Mouse (Mus musculus): Measurements from ENCODE around the gene Gm45716. TPM values are rescaled to one million over a fixed set of nuclear protein-coding genes. Genes with fewer than 3 reads are reported as not detected.
A peak's percentile ranks its signal among the peaks of the same experiment; 100 is the strongest.

Gene Gm45716
- total RNA-seq (2021), result 1 to 10 TPM; 4.1 to 4.7 TPM
- long read RNA-seq, experiment 1, partial matches to known transcripts, result 8 of 8 reads
- long read RNA-seq, experiment 1, other reads (novel, unspliced or antisense), result 0 of 8 reads
- long read RNA-seq, experiment 2, partial matches to known transcripts, result 5 of 5 reads
- long read RNA-seq, experiment 2, other reads (novel, unspliced or antisense), result 0 of 5 reads

DNA sequence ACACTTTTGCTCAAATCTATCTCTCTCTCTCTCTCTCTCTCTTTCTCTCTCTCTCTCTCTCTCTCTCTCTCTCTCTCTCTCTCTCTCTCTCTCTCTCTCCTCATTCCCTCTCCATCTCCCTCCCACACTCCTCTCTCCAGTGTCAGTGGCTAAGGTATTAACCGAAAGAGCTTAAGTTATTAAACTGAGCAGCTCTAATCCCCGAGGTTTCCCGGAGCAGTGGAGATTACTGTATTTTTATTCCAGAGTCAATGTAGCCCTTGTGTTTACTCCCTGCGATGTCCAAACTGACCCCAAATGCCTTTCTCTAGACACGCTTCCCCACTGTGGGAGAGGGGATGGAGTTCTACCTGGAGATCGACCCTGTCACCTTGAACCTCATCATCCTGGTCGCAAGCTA is at the start of gene Gm45716:
Gm45716 (plus strand) TSS at position 243 of the 400 bp plus-strand sequence.
- no peak for DNase-seq (ENCODE audit: low spot score in 2 of 2)

DNA sequence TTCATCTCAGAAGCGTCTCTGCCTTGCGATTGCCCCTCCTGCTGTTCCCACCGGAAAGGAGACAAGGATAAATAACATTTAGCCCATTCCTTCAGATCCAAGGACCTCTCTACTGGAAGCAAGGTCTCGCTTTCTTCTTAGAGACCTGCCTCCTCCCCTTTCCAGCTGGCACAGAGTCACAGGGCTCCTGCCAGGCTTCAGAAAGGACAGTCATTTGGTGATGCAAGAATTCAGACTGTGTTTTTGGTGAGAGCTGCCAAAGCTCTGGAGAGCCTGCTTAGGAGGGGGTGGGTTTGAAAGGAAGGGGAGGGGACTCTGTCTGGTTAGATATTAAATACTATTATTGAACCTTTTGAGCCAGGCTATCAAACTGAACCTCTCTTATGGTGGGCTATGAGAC is 45.1 kb upstream of the Gm45716 start:
- peak; percentile 10 to 18 for DNase-seq (ENCODE audit: low spot score in 2 of 2)

DNA sequence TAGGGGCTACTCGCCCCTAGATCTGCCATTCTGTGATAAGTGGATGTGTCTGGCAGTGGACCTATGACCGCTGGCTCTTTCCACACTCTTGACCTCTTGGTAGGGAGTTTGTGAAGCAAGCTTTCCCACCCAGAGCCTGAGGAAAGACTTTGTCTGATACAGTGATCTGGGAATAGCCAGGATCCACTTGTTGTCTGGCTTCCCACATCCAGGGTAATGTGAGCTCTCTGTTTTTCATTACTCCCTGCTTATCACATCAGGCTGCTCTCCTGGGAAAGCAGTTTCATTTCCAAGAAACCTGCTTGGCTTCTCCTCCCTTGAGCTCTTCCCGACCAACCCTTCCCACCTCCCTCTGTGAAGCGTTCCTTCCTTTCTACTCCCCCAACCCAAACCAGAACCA is 44.5 kb upstream of the Gm45716 start:
- no peak for DNase-seq (ENCODE audit: low spot score in 2 of 2)

DNA sequence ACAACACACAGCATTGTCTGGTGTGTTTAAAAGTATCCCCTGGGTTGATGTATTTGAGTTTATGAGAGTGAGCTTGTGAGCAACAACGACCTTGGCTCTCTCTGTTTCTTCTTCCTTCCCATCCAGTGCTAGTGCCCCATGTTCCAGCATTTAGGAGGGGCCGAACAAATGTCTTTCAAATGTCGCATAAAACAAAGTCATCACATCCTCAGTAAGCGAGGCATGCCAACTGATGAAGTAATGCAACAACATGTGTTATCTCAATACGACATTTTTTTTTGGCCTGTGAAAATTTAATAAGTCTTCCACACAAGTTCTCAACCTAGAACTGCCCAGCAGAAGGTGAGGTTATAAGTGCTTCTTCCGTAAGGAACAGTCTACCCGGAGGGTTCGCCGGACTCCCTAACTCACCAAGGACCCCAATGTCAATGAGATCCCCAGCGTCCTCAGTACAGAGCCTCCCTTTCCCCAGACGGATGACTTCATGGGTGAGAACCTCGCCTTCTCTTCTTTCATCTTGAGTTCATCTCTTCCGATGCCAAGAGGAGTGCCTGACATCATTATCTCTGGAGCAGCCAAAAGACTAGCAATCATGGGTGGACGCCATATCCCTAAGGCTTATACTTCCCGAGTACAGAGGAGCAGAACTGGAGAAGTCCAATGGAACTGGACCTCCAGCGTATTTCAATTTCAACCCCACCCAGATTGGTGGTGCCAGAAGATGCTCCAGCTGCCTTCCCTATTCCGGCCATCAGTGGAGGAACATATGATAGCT is 41.2 kb upstream of the Gm45716 start:
- DNase-seq (ENCODE audit: low spot score in 2 of 2), result no peak

DNA sequence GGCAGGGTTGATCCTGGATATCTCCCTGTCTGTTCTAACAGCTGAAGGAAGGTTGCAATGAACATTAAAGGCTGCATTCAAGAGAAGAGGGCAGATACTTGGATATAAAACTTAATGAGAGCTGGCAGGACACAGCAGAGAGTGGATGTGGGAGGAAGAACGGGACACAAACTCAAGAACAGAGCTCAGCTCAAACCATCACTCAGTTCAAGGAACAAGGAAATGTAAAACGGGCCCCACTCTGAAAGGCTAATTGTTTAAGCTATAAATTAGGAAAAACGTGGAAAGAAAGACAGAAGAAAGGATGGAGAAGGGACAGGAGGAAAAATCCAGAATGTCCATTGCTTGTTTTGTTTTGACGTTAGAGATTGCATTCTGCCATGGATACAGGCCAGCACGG is 32.4 kb upstream of the Gm45716 start:
- no peak for DNase-seq (ENCODE audit: low spot score in 2 of 2)

DNA sequence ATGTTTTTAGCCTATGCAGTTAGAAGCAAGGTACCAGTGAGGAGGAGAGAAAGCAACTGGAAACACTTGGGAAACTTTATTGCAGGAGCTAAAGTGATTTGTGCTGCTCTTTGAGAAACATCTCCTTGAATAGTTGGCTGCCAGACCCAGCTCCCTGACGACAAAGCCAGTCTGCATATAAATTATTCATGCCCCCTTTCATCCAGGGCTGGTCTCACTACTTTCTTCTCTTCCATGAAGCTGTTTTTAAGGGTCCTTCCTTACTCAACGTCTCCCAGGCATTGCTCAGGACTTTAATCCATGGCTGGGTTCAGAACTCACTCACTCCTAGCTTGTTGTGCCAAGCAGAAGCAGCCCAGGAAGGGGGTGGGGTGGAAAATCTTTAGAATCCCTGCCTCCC is 32.0 kb upstream of the Gm45716 start:
- no peak for DNase-seq (ENCODE audit: low spot score in 2 of 2)

DNA sequence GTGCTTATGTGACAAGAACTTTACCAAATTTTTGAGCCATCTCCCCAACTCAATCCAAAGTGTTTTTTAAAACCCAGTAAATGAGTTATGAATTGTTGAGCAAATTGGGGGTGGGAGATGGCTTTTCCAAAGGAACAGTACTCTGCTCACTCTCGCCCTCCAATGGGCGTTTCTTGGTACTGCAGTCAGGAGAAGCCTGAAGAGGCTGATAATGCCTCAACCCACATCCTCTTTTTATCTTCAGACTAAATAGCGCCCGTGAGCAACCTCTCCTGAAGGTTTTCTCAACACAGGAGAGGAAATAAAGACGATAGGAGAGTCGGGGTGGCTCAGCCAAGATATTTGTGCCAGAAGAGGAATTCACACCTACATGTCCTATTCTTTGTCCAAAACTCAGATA is 19.7 kb upstream of the Gm45716 start:
- no peak for DNase-seq (ENCODE audit: low spot score in 2 of 2)

DNA sequence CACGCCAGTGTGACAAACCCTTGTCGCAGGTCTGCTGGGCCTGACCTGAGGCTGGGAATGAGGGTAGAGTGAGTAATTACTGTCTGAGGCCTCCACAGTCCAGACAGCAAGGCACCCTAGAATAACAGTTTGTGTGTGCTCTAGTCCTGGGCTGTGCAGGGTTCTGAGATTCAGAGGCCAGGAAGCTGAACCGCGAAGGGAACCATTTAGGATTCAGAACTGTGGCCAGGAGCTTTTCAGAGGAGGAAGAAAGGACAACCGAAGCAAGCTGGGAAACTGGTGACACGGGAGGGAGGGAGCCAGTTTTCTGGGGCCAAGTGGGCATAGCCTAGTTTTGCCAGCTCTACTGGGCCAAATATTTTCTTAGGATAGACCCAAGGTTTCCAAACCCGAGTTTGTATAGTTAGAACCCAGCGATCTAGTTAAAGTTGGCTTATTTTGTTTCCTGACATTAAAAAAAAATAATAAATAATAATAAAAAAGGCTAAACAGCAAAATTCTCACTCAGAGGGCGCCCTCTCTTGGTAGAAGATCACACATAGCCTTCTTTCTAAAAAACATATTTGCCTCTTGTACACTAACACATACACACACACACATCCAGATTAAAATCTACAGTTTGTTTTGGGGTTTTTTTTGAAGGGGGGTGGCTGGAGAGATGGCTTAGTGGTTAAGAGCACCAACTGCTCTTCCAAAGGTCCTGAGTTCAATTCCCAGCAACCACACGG is 19.0 kb upstream of the Gm45716 start:
- DNase-seq (ENCODE audit: low spot score in 2 of 2), result no peak

DNA sequence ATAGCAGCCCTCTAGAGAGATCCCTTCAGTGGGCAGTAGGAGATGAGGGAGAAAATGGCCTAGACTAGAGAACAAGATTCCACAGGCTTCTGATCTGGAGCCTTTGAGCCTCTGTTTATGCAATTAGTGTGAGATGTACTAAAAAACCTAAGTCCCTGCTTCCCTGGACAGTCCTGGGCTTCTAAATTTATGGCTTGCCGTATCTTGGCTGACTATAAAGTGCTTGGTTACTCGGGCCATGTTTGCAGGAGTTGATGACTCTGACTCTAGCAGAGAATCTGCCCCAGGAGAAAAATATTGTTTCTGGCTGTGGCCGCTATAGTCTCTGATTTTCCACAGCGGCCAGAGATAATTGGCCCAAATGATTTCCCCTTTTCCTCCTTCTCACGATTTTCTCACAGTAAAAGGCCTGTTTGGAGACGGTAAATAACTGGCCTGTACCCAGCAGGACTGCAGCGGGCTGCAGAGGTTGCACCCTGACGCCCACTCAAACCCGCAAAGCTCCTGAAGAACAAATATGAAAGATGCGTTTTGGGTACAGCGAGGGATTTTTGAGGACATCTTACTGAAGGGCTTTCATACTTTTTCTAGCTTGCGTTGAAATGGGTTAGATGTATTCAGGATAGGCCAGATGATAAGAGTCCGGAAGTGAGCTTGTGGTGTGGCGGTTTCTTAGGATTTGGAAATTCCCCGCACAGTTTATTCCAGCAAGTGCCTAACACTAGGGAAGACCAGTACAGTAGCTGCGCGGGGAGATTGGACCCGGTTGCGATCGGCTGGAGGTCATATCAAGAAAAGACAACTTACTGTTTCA is 18.1 kb upstream of the Gm45716 start:
- peak in 1 of 2 experiments; percentile 15 for DNase-seq (ENCODE audit: low spot score in 2 of 2)

DNA sequence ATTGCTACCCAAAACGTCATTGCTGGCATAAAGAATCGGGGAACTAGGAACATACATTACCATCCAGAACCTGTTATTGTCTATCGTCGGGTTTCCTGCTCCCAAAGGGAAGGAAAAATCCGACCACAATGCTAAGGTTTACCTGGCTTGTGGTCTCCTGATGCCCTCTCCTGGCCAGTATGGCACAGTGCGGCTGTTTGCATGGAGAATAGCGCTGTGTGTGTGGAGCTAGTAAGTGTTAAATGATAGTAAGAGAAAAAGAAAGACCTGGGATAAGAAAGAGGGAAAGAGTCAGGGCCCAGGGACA is 17.5 kb upstream of the Gm45716 start:
- peak; percentile 62 to 69 for DNase-seq (ENCODE audit: low spot score in 2 of 2)

DNA sequence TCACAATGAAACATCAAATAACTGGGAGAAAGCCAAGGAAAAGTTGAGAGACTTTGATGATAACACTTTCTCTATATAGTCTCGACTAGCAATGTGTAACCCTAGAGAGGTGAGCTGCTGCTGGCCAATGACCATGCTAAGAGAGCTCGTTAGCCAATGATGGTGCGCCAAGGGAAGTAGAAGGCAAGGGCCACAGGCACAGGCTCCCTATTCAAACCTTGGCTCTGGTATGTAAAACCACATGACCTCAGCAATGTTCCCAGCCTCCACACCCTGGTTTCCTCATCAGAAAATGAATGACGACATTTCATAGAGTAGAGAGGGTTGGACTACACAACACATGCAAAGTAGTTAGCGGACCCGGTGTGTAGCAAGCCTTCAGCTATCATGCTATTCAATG is 15.2 kb upstream of the Gm45716 start:
- no peak for DNase-seq (ENCODE audit: low spot score in 2 of 2)

DNA sequence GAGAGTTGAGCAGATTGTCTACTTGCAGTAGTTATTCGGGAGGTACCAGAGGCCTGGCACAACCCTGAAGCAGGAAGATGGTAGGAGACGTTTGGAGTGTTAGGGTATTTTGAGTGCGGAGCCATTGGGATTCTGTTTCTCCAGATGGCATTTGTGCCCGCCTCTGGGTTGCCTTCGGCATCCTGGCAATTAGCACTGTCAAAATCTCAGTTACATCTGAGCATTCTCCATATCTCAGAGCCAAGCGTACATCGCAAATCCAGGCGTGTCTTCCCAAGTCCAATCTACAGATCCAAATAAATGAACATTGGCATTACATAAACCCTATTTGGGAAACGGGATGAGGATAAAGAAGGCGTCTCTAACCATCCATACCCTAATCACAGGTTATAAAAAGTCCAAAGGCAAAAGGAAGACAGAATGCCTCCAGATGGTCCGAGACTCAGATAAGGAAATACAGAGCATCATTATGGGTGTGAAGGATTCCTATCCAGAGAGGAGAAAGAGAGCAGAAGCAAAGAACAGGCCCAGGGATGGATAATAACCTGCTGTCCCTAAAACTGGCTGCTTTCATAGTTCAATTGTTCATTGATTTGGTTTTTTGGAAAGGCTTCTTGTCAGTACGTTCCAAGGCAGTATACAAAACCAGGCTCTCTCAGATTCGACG is 11.7 kb upstream of the Gm45716 start:
- peak; percentile 13 to 44 for DNase-seq (ENCODE audit: low spot score in 2 of 2)

DNA sequence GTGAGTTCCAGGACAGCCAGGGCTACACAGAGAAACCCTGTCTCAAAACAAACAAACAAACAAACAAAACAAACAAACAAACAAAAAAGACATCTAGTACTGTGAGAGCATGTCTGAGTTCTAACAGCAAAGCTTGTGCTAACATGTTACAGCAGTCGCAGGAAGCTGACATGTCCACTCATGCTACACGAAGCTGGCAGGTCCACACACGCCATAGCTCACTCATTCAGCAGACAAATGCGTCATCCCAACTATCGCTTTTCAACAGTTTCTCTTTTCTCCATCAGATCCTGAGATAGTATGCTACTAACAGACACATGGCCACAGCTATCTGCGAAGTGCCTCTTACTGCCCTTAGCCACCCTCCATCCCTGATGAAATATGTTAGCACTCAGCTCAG is 10.1 kb upstream of the Gm45716 start:
- DNase-seq (ENCODE audit: low spot score in 2 of 2), result no peak

DNA sequence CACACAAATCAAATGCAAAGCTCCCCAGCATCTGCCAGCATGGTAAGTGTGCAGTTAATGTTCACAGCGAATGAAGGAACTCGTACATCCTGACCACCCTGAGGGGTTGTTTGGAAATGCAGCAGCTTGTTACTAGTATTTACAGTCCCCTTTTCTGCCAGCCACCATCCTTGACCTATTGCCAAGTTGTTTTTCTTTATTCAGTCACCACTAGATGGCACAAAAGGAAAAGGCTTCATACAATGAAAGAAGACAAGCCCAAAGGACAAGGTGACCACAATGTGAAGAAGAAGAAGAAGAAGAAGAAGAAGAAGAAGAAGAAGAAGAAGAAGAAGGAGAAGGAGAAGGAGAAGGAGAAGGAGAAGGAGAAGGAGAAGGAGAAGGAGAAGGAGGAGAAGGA is 4.1 kb upstream of the Gm45716 start:
- DNase-seq (ENCODE audit: low spot score in 2 of 2), result no peak

DNA sequence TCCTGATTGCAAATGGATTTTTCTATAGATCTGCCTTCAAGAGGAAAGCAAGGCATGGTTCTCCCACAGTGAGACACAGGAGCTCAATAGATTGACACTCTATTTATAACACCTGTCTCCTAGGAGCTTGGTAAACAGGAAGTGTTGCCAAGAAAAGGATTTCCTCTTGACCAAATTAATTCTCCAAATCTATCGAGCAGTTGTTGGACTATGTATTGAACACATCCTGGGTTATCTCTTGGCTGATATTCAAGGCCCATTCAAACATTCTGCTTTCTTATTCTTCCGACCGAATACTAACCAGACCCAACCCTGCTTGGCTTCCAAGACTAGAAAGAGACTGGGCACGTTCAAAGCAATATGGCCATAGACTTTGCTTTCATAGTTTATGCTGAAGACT is 2.7 kb upstream of the Gm45716 start:
- no peak for DNase-seq (ENCODE audit: low spot score in 2 of 2)

DNA sequence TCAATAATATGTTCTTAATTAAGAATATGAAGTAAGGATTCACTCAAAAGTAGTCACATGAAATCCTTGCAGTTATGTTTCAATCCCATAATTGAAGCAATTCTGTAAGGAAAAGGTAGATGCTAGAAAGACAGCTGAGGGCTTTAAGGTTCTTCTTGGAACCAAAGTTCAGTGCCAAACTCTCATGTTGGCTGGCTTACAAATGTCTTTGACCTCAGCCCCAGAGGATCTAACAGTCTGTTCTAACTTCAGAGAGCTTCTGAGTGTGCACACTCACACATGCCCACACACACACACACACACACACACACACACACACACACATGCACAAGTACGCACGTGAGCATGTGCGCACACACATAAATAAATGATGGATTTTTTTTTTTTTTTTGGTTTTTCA is 2.7 kb downstream of the Gm45716 start:
- no peak for DNase-seq (ENCODE audit: low spot score in 2 of 2)

DNA sequence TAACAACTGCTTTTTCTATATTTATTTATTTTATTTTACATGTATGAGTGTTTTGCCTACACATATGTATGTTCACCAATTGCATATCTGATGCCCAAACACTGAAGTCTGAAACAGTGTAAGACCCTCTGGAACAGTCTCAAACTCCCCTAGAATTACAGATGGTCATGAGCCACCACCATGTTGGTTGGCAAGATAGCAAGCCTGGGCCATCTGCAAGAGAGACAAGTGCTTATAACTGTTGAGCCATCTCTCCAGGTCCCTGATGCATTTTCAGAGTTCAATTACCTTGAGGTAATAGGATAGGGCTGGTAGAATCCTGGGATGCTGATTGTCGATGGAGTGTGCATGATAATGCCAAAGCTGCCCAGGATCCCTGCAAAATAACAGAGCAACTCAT is 7.5 kb downstream of the Gm45716 start:
- DNase-seq (ENCODE audit: low spot score in 2 of 2), result no peak

DNA sequence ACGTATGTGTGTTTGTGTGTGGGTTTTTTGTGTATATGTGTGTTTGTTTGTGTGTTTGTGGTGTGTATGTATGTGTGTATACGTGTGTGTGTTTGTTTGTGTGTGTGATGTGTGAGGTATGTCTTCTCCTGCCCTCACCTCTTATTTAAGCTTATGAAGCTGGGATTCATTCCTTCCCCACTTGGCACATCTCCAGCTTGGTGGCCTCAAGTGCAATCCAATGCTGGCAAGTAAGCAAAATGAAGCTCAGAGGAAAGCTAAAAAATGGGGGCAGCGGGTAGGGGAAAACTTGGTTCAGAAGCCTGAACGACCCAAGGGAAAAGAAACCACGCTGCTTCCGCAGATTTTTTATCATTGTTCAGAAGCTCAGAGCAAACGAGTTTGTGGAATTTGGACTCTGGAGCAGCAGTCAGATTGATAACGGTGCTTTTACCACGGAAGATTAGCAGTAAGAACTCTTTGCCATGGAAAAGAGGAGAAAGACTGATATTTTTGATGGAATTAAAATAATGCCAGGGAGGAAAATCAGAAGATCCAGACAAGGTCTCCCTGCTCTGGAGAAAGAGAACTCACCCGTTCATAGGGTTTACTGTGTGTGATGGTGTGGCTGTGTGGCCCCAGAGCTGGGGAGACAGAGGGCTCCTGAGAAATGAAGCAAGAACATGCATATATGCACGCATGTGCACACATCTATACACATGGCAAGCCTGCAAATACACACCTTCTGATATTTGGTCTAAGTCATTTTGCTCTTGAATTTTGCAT is 8.5 kb downstream of the Gm45716 start:
- no peak for DNase-seq (ENCODE audit: low spot score in 2 of 2)

DNA sequence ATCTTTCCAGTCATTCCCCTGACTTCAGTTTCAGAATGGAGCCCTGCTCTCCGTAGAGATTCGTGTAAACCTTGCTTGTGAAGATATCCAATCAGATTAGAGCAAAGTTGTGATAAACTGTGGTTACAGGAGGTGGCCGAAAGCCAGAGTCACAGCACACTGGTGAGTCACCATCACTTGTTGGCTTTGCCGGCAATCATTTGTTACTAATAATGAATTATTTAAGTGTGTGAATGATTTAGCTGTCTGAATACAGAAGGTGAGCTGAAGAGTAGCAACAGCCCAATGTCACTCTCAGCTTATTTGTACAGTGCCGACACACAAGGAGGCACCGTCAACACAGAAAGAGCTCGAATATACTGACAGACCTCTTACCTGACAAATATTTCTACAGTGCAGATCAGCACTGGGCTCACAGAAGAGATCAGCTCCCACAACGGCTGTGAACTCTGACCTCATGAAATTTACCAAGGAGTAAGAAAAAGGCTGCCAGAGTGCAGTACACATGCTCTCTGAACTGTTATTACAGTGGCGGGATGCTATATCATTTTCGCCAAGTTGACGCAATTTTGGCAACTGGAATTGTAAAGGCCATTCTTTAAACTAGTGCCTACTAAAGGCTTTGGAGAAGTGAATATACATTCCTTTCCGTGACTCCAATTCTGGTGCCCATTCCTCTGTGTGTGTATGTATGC is 9.2 kb downstream of the Gm45716 start:
- DNase-seq (ENCODE audit: low spot score in 2 of 2), result no peak

DNA sequence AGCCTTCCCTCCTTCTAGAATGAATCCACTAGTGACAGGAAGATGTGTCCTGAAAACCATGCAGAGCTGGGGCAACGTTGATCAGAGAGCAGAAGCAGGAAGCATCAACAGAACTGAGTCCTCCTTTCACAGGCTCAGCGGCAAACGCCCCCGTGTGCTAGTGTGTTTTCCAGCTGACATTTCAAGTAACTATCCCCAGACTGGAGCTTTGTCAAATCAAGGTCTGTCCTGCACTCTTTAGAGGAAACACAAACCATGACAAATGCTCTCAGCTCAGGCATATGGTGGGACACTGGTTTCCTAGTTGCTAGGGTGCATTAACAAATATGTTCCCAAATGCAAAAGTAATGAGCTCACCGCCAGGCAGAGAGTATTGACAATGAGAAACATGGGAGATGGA is 10.6 kb downstream of the Gm45716 start:
- DNase-seq (ENCODE audit: low spot score in 2 of 2), result peak; percentile 4 to 9
